ENCODE assay signal across 8 mouse cellular contexts in the genomic region with DNA sequence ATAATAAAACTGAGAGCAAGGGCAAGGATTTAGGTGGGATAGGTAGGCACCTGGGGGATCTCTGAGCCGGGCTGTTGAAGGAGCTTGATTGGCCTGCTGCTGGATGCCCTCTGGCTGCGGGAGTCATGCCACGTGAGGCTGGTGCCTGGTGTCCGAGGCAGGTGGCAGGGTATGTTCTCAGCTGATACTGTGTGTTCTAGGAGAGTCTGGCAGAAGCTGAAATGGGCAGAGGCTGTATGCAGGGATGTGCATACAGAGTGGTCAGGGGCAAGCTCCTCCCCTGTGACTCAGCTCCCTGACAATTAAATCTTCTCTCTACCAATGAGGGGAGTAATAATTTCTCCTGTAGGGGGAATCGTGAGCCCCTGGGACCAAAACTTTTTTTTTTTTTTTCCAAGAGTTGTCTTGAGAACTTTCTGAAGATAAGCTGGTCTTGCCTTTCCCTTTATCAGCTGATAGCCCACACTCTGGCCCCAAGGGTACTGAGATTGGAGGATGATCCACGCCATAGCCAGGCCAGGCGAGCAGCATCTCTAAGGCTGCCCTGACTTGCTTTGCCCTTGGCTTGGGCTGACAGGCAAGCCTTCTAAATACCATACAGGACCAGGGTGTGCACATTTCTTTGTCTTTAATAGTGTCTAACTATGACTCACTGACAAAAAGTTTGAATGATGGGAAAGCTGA. TPM values are rescaled to one million over a fixed set of nuclear protein-coding genes. Genes with fewer than 3 reads are reported as not detected.
A peak's percentile ranks its signal among the peaks of the same experiment; 100 is the strongest.
DNase-seq lines count a peak whose midpoint lies in the region; ATAC-seq and TF ChIP-seq lines count a peak whose summit lies in the region.
"Had no signal": no experiment of that assay in that cellular context is flagged by ENCODE, and none has a peak within 500 bp of the region (broad histone marks: within the 10 kb centered on the region; RNA-seq: fewer than 3 reads in every experiment).

No protein-coding gene starts in this region.

- intact Hi-C loops in left cerebral cortex, adult 2 months (cut with DNase I), result loop anchor here (5.0 kb wide), 2 partner anchors 205 to 410 kb away; a partner anchor contains a TSS
- intact Hi-C loops in heart, postnatal 10 days (cut with DNase I), result no loop called here

- H3K4me1 ChIP-seq in hindbrain, embryonic 10.5 days (replicated peaks), result peaks cover 54% of the 10 kb centered on the region
- peaks cover 21% of the 10 kb centered on the region for H3K4me1 ChIP-seq in neural tube, embryonic 14.5 days (ENCODE audit: control insufficient read depth, insufficient read depth, low read length)

- H3K4me3 ChIP-seq in left cerebral cortex, adult 2 months, result peak overlapping the region; percentile 84; the same call in 1 of the 2 replicates
- H3K4me3 ChIP-seq in hindbrain, embryonic 10.5 days, result peak overlapping the region; percentile 86; the same call in 1 of the 2 replicates
- H3K4me3 ChIP-seq in neural tube, embryonic 14.5 days (ENCODE audit: low read depth, low read length), result no peak overlapping the region

- no peak for ATAC-seq in neural tube, embryonic 14.5 days (ENCODE audit: low read depth)

- H3K9me3 ChIP-seq in hindbrain, embryonic 10.5 days, result no peaks in the 10 kb centered on the region
- H3K9me3 ChIP-seq in neural tube, embryonic 14.5 days (ENCODE audit: control insufficient read depth, low read length), result no peaks in the 10 kb centered on the region

- H3K27ac ChIP-seq in left cerebral cortex, adult 2 months, result no peak overlapping the region
- H3K27ac ChIP-seq in hindbrain, embryonic 10.5 days, result no peak overlapping the region
- H3K27ac ChIP-seq in neural tube, embryonic 14.5 days (ENCODE audit: low read depth, low read length), result no peak overlapping the region

- H3K27me3 ChIP-seq in hindbrain, embryonic 10.5 days (ENCODE audit: insufficient read depth, poor library complexity, severe bottlenecking), result peaks cover 6% of the 10 kb centered on the region; the same call in 1 of the 2 replicates
- H3K27me3 ChIP-seq in neural tube, embryonic 14.5 days (ENCODE audit: control insufficient read depth, insufficient read depth, low read length), result no peaks in the 10 kb centered on the region

- peak; percentile 17 for TF ChIP-seq CTCF in left cerebral cortex, adult 2 months (IDR thresholded peaks at IDR 0.05)

- peaks cover 15% of the 10 kb centered on the region for H3K36me3 ChIP-seq in hindbrain, embryonic 10.5 days
- H3K36me3 ChIP-seq in neural tube, embryonic 14.5 days (ENCODE audit: control insufficient read depth, insufficient read depth, low read length), result 0 out of 2 replicates have a peak, but pooled peaks cover 4% of the 10 kb centered on the region

- no peak overlapping the region for H3K9ac ChIP-seq in neural tube, embryonic 14.5 days (replicated peaks; ENCODE audit: low read depth, low read length)

- WGBS in hindbrain, embryonic 10.5 days, result 75% methylated on average over 7 of the region's 7 CpGs
- 74% methylated on average over 7 of the region's 7 CpGs for WGBS in neural tube, embryonic 14.5 days

- peak in 1 of 2 experiments; percentile 10 for DNase-seq in left cerebral cortex, adult 2 months (ENCODE audit: extremely low spot score in 1 of 2, low spot score in 2 of 2)
- no peak for DNase-seq in left cerebral cortex, adult 11 months (ENCODE audit: low spot score)
- peak; percentile 71 for DNase-seq in R1 (ENCODE audit: low read depth, low spot score)
- no peak for DNase-seq in hindbrain, embryonic 10.5 days (ENCODE audit: low spot score)
- no peak for DNase-seq in urinary bladder, postnatal 10 days (ENCODE audit: low spot score)
- no peak for DNase-seq in heart, postnatal 10 days

- peak overlapping the region; percentile 77 for H3K4me2 ChIP-seq in neural tube, embryonic 14.5 days (ENCODE audit: low read depth, low read length)

RNA-seq across cellular contexts. Expression of a gene that starts 1.5 kb away (rescaled TPM):
- total RNA-seq in left cerebral cortex, adult 2 months (2021), result 10 to 100 TPM; 21.5 to 22.0 TPM
- 36.1 and 72.6 TPM in 2 replicates for polyA plus RNA-seq in hindbrain, embryonic 10.5 days (2016; fragmentation: Nextera tagmentation; extraction: Ambion mirVana)
- polyA plus RNA-seq in neural tube, embryonic 14.5 days (2014; fragmentation: Nextera tagmentation; extraction: Ambion mirVana), result 189 and 220 TPM in 2 replicates
- 1 to 10 TPM; 2.7 to 3.2 TPM for total RNA-seq in heart, postnatal 10 days (2021)

RNA-seq across cellular contexts. Expression of a gene that starts 4.9 kb away (rescaled TPM):
- 10 to 100 TPM; 83.1 to 93.8 TPM for total RNA-seq in left cerebral cortex, adult 2 months (2021)
- polyA plus RNA-seq in hindbrain, embryonic 10.5 days (2016; fragmentation: Nextera tagmentation; extraction: Ambion mirVana), result 36.9 and 45.4 TPM in 2 replicates
- polyA plus RNA-seq in neural tube, embryonic 14.5 days (2014; fragmentation: Nextera tagmentation; extraction: Ambion mirVana), result 85.1 and 87.5 TPM in 2 replicates
- total RNA-seq in heart, postnatal 10 days (2021), result 10 to 100 TPM; 31.2 to 39.5 TPM

RNA-seq across cellular contexts. Expression of a gene that starts 5.9 kb away (rescaled TPM):
- 10 to 100 TPM; 54.4 to 57.4 TPM for total RNA-seq in left cerebral cortex, adult 2 months (2021)
- polyA plus RNA-seq in hindbrain, embryonic 10.5 days (2016; fragmentation: Nextera tagmentation; extraction: Ambion mirVana), result 65.0 and 77.1 TPM in 2 replicates
- 50.3 and 65.6 TPM in 2 replicates for polyA plus RNA-seq in neural tube, embryonic 14.5 days (2014; fragmentation: Nextera tagmentation; extraction: Ambion mirVana)
- 10 to 100 TPM; 37.0 to 41.1 TPM for total RNA-seq in heart, postnatal 10 days (2021)

RNA-seq across cellular contexts. Expression of a gene that starts 12.8 kb away (rescaled TPM):
- total RNA-seq in left cerebral cortex, adult 2 months (2021), result 10 to 100 TPM; 57.7 to 71.1 TPM
- polyA plus RNA-seq in hindbrain, embryonic 10.5 days (2016; fragmentation: Nextera tagmentation; extraction: Ambion mirVana), result 52.9 and 56.8 TPM in 2 replicates
- polyA plus RNA-seq in neural tube, embryonic 14.5 days (2014; fragmentation: Nextera tagmentation; extraction: Ambion mirVana), result 61.3 and 66.6 TPM in 2 replicates
- total RNA-seq in heart, postnatal 10 days (2021), result 10 to 100 TPM; 43.3 to 47.1 TPM

RNA-seq across cellular contexts. Expression of a gene that starts 59.3 kb away (rescaled TPM):
- 1 to 10 TPM in 1 of 2 experiments, under 1 TPM in 1; 0.48 to 1.3 TPM for total RNA-seq in left cerebral cortex, adult 2 months (2021)
- not detected in 2 replicates for polyA plus RNA-seq in hindbrain, embryonic 10.5 days (2016; fragmentation: Nextera tagmentation; extraction: Ambion mirVana)
- polyA plus RNA-seq in neural tube, embryonic 14.5 days (2014; fragmentation: Nextera tagmentation; extraction: Ambion mirVana), result not detected in 2 replicates
- total RNA-seq in heart, postnatal 10 days (2021), result not detected
- polyA plus RNA-seq: kidney, embryonic 14.5 days had no signal

Comparison
In these comparisons a context has a peak if more than half of its experiments do, and no peak if none do; other contexts are left out.
1. RNA of a gene that starts 1.5 kb away (total RNA-seq): 21.5 to 22.0 TPM in left cerebral cortex, adult 2 months; 2.7 to 3.2 TPM in heart, postnatal 10 days; every median in the first group is over 4 times any median in the second.